Mouse (Mus musculus) layer of hippocampus, postnatal 36 days (tissue): Measurements from ENCODE around the gene Chmp1a. TPM values are rescaled to one million over a fixed set of nuclear protein-coding genes. Genes with fewer than 3 reads are reported as not detected.

ENCODE experiments used
- total RNA-seq, 2 experiments: library from RNA; stranded (reverse); gene quantifications; 2 replicates each; pipeline ENCODE4 v1.2.3; 2021

The Chmp1a gene
- total RNA-seq, 2 experiments from 2014 or later: 96.7 to 101 TPM

Other genes starting within 250 kb of the Chmp1a start
- 100 to 1,000 TPM; 164 to 171 TPM for gene Ankrd11, start 170.5 kb downstream of the Chmp1a start, total RNA-seq
- 10 to 100 TPM; 54.9 to 61.1 TPM for gene Spg7, start 149.8 kb downstream of the Chmp1a start, total RNA-seq
- gene Rpl13, start 110.4 kb downstream of the Chmp1a start, total RNA-seq: 100 to 1,000 TPM; 391 to 451 TPM
- 100 to 1,000 TPM; 305 to 318 TPM for gene Cpne7, start 95.4 kb downstream of the Chmp1a start, total RNA-seq
- 1 to 10 TPM; 1.6 to 2.2 TPM for gene Sult5a1, start 54.4 kb downstream of the Chmp1a start, total RNA-seq
- gene Dpep1, start 26.5 kb downstream of the Chmp1a start, total RNA-seq: under 1 TPM in 1 of 2 experiments, not detected in 1; 0.23 TPM
- gene Spata33, start 69 bp upstream of the Chmp1a start, total RNA-seq: 1 to 10 TPM; 5.6 to 7.0 TPM
- 10 to 100 TPM; 89.6 to 99.3 TPM for gene Cdk10, start 12.1 kb upstream of the Chmp1a start, total RNA-seq
- 10 to 100 TPM; 80.7 to 81.4 TPM for gene Spata2l, start 23.5 kb upstream of the Chmp1a start, total RNA-seq
- gene Zfp276, start 41.4 kb upstream of the Chmp1a start, total RNA-seq: 10 to 100 TPM; 24.3 to 26.6 TPM
- gene Vps9d1, start 41.6 kb upstream of the Chmp1a start, total RNA-seq: 10 to 100 TPM; 49.7 to 51.6 TPM
- gene Fanca, start 105.8 kb upstream of the Chmp1a start, total RNA-seq: 1 to 10 TPM; 3.6 to 4.0 TPM
- 10 to 100 TPM; 15.2 to 17.2 TPM for gene Spire2, start 120.0 kb upstream of the Chmp1a start, total RNA-seq
- 100 to 1,000 TPM; 510 to 526 TPM for gene Tcf25, start 161.0 kb upstream of the Chmp1a start, total RNA-seq
- gene Mc1r, start 194.3 kb upstream of the Chmp1a start, total RNA-seq: not detected
- gene Tubb3, start 198.7 kb upstream of the Chmp1a start, total RNA-seq: 100 to 1,000 TPM; 290 to 324 TPM
- gene Def8, start 210.8 kb upstream of the Chmp1a start, total RNA-seq: 10 to 100 TPM; 53.4 to 57.4 TPM